Mouse (Mus musculus) liver, embryonic 14.5 days (tissue): Measurements from ENCODE around the gene Snx18.

Experiments used
- CTCF ChIP-seq: IDR thresholded peaks from 2 replicates; pipeline ENCODE4 v1.5.1; 2016; ENCODE audit warnings: antibody characterized with exemption, low read depth, control low read depth
- EP300 ChIP-seq: IDR thresholded peaks from 2 replicates; pipeline ENCODE4 v1.6.1; 2016; ENCODE audit warnings: antibody characterized with exemption, low read depth

GRCm38 (mm10) chr13:113587200-113587936, 31.0 kb downstream of the Snx18 start:
- TF ChIP-seq CTCF = no peak
- TF ChIP-seq EP300 = no peak
